Mouse (Mus musculus) Muller cell, postnatal 12 days (primary cell): ENCODE data around the gene Gfpt1.
A peak's percentile ranks its signal among the peaks of the same experiment; 100 is the strongest.

Experiments used
- DNase-seq: peaks from one replicate; pipeline ENCODE4 v3.0.0-alpha.2; 2015; ENCODE audit errors: inconsistent ontology term

The Gfpt1 gene

DNA sequence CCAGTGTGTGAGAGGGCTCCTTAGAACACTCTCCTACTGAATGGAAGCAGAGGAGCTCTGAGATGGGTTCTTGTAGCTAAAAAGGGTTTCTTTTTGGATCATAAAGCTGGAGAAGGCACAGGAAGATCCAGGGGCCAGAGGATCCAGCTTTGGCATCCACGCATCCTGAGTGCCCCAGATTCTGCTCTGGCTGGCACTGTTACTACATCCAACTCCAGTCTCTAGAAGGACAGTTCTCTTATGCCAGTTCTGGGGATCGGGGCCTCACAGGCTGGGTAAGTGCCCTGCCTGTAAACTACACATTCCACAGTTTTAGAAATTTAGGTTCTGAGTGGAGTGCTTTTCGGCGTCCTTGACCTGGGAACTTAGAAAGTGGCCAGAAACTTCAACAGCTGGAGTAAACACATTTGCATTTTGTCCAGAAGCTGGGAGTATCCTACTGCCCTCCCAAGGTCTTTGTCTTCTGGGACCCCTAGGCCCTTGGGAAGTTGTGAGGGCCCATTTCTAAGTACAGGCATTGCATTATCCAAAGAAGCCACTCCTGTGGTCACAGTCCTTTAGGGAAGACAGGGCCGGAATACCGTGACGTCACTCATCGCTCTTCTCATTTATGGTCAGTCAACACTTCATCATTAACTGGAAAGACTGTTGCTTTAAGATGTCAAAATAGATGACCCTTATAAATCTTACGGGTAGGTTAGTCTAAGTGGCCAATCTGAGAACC, 57.8 kb downstream of the Gfpt1 start:
- DNase-seq = peak; percentile 17

DNA sequence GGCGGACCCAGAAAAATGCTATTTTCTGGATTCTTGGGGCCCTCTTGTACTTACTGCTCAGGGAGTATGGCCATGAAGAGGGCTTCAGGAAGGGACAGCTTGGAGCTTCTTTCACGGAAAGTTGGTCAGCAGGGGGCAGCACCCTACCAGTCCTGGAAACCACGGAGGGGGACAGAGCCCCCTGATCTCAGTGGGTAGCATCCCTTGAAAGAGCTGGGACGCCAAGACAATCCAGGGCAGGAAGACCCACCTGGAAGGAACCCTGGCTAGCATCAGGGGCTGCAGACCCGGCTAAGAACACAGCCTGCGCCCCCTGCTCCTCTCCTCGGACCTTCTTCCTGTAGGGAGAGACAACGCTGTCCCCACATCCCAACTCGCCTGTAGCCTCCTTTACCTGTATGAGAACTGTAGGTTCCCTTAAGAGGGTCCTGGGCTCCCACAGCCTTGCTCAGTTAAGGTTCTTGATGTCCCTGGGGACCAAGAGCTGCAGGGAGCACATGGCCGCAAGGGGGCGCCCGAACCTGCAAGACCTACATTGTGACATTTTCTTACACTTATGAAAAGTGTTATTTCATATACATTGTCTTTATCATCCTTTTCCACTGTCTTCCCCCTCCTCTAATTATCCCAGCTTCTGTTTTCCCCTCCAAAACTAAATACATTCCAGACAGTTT, 58.8 kb downstream of the Gfpt1 start:
- DNase-seq = peak; percentile 86

GRCm38 (mm10) chr6:87101955-87102353, 59.3 kb downstream of the Gfpt1 start:
- DNase-seq = no peak

GRCm38 (mm10) chr6:87102421-87102911, 59.8 kb downstream of the Gfpt1 start:
- peak; percentile 86 for DNase-seq

- DNase-seq = no peak
These were observed 60.7 kb downstream of the Gfpt1 start for GRCm38 (mm10) chr6:87103314-87103713.

DNA sequence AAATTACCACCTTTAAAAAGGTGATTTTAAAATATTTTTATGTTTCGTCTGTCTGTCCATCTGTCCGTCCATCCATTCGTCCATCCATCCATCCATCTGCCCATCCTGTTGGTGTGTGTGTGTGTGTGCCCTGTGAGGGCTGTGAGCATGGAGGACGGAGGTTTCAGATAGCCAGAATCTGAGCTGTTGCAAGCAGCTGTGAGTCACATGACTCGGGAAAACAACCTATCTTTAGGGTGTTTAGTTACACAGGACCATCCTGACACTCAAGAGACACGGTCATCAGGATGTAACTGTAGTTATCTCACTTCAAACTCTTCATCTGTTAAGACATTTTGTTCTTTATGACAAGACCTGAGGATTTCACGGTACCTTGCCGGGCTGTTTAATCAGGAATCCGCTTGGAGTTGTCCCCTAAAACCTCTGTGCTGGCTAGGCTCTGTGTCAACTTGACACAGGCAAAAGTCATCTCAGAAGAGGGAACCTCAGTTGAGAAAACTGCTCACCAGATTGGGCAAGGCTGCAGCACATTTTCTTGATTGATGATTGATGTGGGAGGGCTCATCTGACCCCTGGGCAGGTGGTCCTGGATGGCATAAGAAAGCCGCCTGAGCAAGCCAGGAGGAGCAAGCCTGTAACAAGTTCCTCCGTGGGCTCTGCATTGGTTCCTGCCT, 61.6 kb downstream of the Gfpt1 start, which contains the start of gene D6Ertd527e:
D6Ertd527e (plus strand) TSS at position 624 of the 674 bp plus-strand sequence.
- no peak for DNase-seq

- no peak for DNase-seq
These were observed 68.8 kb downstream of the Gfpt1 start for GRCm38 (mm10) chr6:87111493-87111892.

- DNase-seq = peak; percentile 67
These were observed 69.5 kb downstream of the Gfpt1 start for GRCm38 (mm10) chr6:87112125-87112524.

DNA sequence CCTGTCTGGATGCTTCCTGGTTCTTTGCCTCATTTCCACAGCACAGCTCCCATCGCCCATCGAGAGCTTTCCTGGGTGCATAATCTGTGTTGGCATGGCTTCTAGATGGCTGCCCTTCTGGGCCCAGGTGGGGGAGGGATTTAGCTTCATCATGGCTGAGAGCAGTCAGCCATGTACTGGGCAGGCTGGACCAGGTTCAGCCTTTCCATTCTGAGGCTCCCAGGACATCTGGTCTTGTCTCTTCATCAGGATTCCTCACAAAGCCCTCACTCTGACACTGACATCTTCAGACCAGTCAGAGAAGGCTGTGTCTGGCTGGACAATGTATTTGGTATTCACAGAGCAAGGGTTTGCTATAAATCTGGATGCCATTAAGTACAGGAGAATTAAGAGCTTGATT, 73.3 kb downstream of the Gfpt1 start:
- DNase-seq = no peak

GRCm38 (mm10) chr6:87116596-87116995, 74.0 kb downstream of the Gfpt1 start:
- no peak for DNase-seq

- DNase-seq = no peak
These were observed 76.6 kb downstream of the Gfpt1 start for GRCm38 (mm10) chr6:87119066-87119837.

GRCm38 (mm10) chr6:87119975-87120374, 77.3 kb downstream of the Gfpt1 start:
- DNase-seq = no peak

DNA sequence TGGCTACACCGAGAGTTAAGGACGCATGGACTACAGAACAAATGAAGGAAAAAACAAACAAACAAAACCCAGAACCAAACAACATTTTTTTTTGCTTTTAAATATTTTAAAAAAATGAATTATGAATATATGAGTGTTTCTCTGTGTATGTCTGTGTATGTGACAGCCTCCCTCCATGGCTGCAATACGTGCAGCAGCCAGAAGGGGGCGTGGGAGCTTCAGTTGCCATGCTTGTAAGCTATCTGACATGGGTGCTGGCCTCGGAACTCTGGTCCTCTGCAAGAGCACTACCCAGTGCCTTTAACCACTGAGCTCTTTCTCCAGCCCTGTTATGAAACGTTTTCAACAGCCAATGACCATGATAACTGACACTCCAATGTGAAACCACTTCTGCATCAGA, 78.0 kb downstream of the Gfpt1 start:
- no peak for DNase-seq

- no peak for DNase-seq
These were observed 79.3 kb downstream of the Gfpt1 start for GRCm38 (mm10) chr6:87121961-87122360.

GRCm38 (mm10) chr6:87123406-87123805, 80.8 kb downstream of the Gfpt1 start:
- no peak for DNase-seq

- DNase-seq = no peak
These were observed 81.3 kb downstream of the Gfpt1 start for GRCm38 (mm10) chr6:87123973-87124372.

- no peak for DNase-seq
These were observed 84.6 kb downstream of the Gfpt1 start for GRCm38 (mm10) chr6:87127049-87127753.

DNA sequence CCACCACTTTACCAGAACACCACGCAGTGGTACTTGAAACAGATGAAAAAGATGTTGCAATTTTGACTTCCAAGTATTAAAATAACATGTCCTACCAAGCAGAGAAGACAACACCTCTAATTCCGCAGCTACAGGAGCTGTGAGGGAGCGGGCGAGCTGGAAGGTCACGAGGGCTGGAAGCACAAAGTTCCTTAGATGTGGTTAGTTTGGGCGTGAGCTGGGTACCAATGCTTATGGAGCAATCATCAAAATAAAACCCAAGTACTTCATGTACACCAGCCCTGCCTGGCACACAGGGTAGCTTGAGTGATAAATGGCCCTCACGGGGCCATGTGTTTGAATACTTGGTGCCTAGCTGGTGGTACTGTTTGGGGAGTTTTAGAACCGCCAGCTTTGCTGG, 87.2 kb downstream of the Gfpt1 start:
- no peak for DNase-seq

GRCm38 (mm10) chr6:87130628-87131027, 88.0 kb downstream of the Gfpt1 start:
- no peak for DNase-seq

DNA sequence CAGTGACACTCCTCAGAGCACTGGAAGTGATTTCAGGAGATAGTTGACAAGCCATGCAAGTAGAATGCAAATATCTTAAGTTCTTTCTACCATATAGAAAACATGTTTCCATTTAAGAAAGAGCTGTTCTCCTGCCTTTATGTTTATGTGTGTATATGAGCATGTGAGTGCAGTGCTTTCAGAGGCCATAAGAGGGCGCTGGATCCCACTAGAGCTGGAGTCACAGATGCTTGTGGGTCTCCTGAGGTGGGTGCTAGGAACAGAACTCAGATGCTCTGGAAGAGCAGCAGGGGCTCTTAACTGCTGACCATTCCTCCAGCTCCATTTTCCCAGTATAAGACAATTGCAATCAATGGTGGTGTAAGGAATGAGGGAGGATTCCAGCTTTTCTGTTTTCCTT, 88.4 kb downstream of the Gfpt1 start:
- DNase-seq = no peak

GRCm38 (mm10) chr6:87133520-87133919, 90.9 kb downstream of the Gfpt1 start:
- no peak for DNase-seq
